Mouse (Mus musculus) CH12.LX (cell line): ENCODE data around the gene Tmem265. TPM values are rescaled to one million over a fixed set of nuclear protein-coding genes. Genes with fewer than 3 reads are reported as not detected.

ENCODE experiments used
- DNase-seq: peaks from one replicate; pipeline ENCODE4 v3.0.0-alpha.2; 2013; ENCODE audit errors: extremely low read depth
- H3K27ac ChIP-seq: 2 replicates; pipeline ENCODE4 v1.5.1; 2012; ENCODE audit warnings: low read depth, mild to moderate bottlenecking, control low read depth, moderate library complexity; ENCODE audit not compliant: insufficient read depth
- H3K27me3 ChIP-seq: replicated peaks from 2 replicates; pipeline ENCODE3; 2012; ENCODE audit warnings: inconsistent platforms
- H3K36me3 ChIP-seq, 2 experiments: replicated peaks in 1 of 2; 2 replicates each; pipeline versions ENCODE3 to v1.6.1; 2012; ENCODE audit warnings: inconsistent platforms in 1 of 2, low read length in 1 of 2, mild to moderate bottlenecking in 1 of 2, mixed read lengths in 1 of 2, moderate library complexity in 1 of 2; ENCODE audit not compliant: control insufficient read depth in 1 of 2, insufficient read depth in 1 of 2
- H3K4me1 ChIP-seq, 2 experiments: 2 replicates each; pipeline ENCODE4 v1.6.1; 2012; ENCODE audit warnings: inconsistent platforms in 1 of 2, moderate library complexity in 1 of 2; ENCODE audit not compliant: insufficient read depth in 2 of 2, control insufficient read depth in 1 of 2
- H3K4me2 ChIP-seq: 2 replicates; pipeline ENCODE4 v1.6.1; 2012; ENCODE audit warnings: low read depth, mild to moderate bottlenecking, control low read depth; ENCODE audit not compliant: poor library complexity, insufficient read depth, severe bottlenecking
- H3K4me3 ChIP-seq, 3 experiments: fragments of 150-350 bp in 1 of 3; sonication (generic) in 1 of 3; replicated peaks in 1 of 3; 2 replicates each; pipeline versions ENCODE3 to v1.5.1; 2011 to 2012; ENCODE audit warnings: low read depth in 2 of 3, low read length in 2 of 3, mild to moderate bottlenecking in 2 of 3, moderate library complexity in 2 of 3, control low read depth in 1 of 3, improper control_type of control experiment in 1 of 3, inconsistent platforms in 1 of 3, mixed read lengths in 1 of 3; ENCODE audit not compliant: poor library complexity in 1 of 3
- H3K79me2 ChIP-seq: replicated peaks from 2 replicates; pipeline ENCODE4 v1.6.1; 2012; ENCODE audit warnings: mild to moderate bottlenecking, moderate library complexity; ENCODE audit not compliant: control insufficient read depth, poor library complexity, insufficient read depth, severe bottlenecking; ENCODE audit errors: extremely low read depth
- H3K9ac ChIP-seq: 2 replicates; pipeline ENCODE4 v1.6.1; 2012; ENCODE audit warnings: low read depth, mild to moderate bottlenecking, control low read depth, moderate library complexity; ENCODE audit not compliant: insufficient read depth
- H3K9me3 ChIP-seq: replicated peaks from 2 replicates; pipeline ENCODE3; 2012; ENCODE audit warnings: low read length, inconsistent platforms, mixed read lengths
- BHLHE40 ChIP-seq: IDR thresholded peaks from 2 replicates; pipeline ENCODE4 v1.6.1; 2011; ENCODE audit warnings: mild to moderate bottlenecking, low read depth, low read length, improper control_type of control experiment
- CHD2 ChIP-seq: IDR thresholded peaks from 2 replicates; pipeline ENCODE4 v1.6.1; 2011; ENCODE audit warnings: low read length, improper control_type of control experiment
- CTCF ChIP-seq, 2 experiments: IDR thresholded peaks in 1 of 2; conservative IDR thresholded peaks in 1 of 2; 2 replicates each; pipeline ENCODE4 v1.5.1; 2011 to 2012; ENCODE audit warnings: low read depth in 2 of 2, low read length in 2 of 2, improper control_type of control experiment in 1 of 2, inconsistent platforms in 1 of 2, mild to moderate bottlenecking in 1 of 2, moderate library complexity in 1 of 2
- E2F4 ChIP-seq: IDR thresholded peaks from 2 replicates; pipeline ENCODE4 v1.6.1; 2011; ENCODE audit warnings: low read depth, low read length, improper control_type of control experiment; ENCODE audit not compliant: insufficient replicate concordance
- EP300 ChIP-seq: IDR thresholded peaks from 2 replicates; pipeline ENCODE4 v1.6.1; 2011; ENCODE audit warnings: low read length, improper control_type of control experiment
- HCFC1 ChIP-seq: IDR thresholded peaks from 2 replicates; pipeline ENCODE4 v1.6.1; 2012; ENCODE audit warnings: low read depth, mild to moderate bottlenecking, inconsistent platforms, low read length, improper control_type of control experiment
- JUND ChIP-seq: conservative IDR thresholded peaks from 2 replicates; pipeline ENCODE4 v1.6.1; 2011; ENCODE audit warnings: low read depth, low read length, improper control_type of control experiment
- KAT2A ChIP-seq: IDR thresholded peaks from 2 replicates; pipeline ENCODE4 v1.6.1; 2012; ENCODE audit warnings: low read length, improper control_type of control experiment, inconsistent platforms; ENCODE audit not compliant: insufficient replicate concordance
- MAFK ChIP-seq: IDR thresholded peaks from 2 replicates; pipeline ENCODE4 v1.6.1; 2011; ENCODE audit warnings: low read length, improper control_type of control experiment; ENCODE audit not compliant: insufficient replicate concordance
- MAX ChIP-seq: IDR thresholded peaks from 2 replicates; pipeline ENCODE4 v1.6.1; 2011; ENCODE audit warnings: low read length, improper control_type of control experiment
- MEF2A ChIP-seq: IDR thresholded peaks from 2 replicates; pipeline ENCODE4 v1.6.1; 2014; ENCODE audit warnings: low read depth, mild to moderate bottlenecking, inconsistent platforms, low read length, improper control_type of control experiment, borderline replicate concordance
- NELFE ChIP-seq: IDR thresholded peaks from 2 replicates; pipeline ENCODE4 v1.6.1; 2011; ENCODE audit warnings: low read depth, low read length, improper control_type of control experiment
- NRF1 ChIP-seq: IDR thresholded peaks from 2 replicates; pipeline ENCODE4 v1.6.1; 2014; ENCODE audit warnings: low read depth, mild to moderate bottlenecking, inconsistent platforms, low read length, improper control_type of control experiment, moderate library complexity
- POLR2A ChIP-seq: IDR thresholded peaks from 2 replicates; pipeline ENCODE4 v1.6.1; 2011; ENCODE audit warnings: low read depth, mild to moderate bottlenecking, improper control_type of control experiment, low read length
- RAD21 ChIP-seq: IDR thresholded peaks from 2 replicates; pipeline ENCODE4 v1.6.1; 2011; ENCODE audit warnings: low read depth, mild to moderate bottlenecking, low read length, improper control_type of control experiment, moderate library complexity
- TBP ChIP-seq: conservative IDR thresholded peaks from 2 replicates; pipeline ENCODE4 v1.6.1; 2011; ENCODE audit warnings: low read depth, low read length, improper control_type of control experiment
- TCF12 ChIP-seq: IDR thresholded peaks from 2 replicates; pipeline ENCODE4 v1.6.1; 2014; ENCODE audit warnings: low read depth, mild to moderate bottlenecking, inconsistent platforms, low read length, improper control_type of control experiment
- UBTF ChIP-seq: IDR thresholded peaks from 2 replicates; pipeline ENCODE4 v1.6.1; 2012; ENCODE audit warnings: low read depth, mild to moderate bottlenecking, inconsistent platforms, low read length, improper control_type of control experiment, moderate library complexity
- USF1 ChIP-seq: IDR thresholded peaks from 2 replicates; pipeline ENCODE4 v1.6.1; 2014; ENCODE audit warnings: low read depth, mild to moderate bottlenecking, inconsistent platforms, low read length, improper control_type of control experiment
- USF2 ChIP-seq: conservative IDR thresholded peaks from 2 replicates; pipeline ENCODE4 v1.6.1; 2011; ENCODE audit warnings: low read depth, low read length, improper control_type of control experiment
- ZC3H11A ChIP-seq: IDR thresholded peaks from 2 replicates; pipeline ENCODE4 v1.6.1; 2012; ENCODE audit warnings: low read depth, mild to moderate bottlenecking, inconsistent platforms, low read length, improper control_type of control experiment
- ZMIZ1 ChIP-seq: IDR thresholded peaks from 2 replicates; pipeline ENCODE4 v1.6.1; 2012; ENCODE audit warnings: low read depth, mild to moderate bottlenecking, inconsistent platforms, low read length, improper control_type of control experiment
- ZNF384 ChIP-seq: IDR thresholded peaks from 2 replicates; pipeline ENCODE4 v1.6.1; 2012; ENCODE audit warnings: low read depth, low read length, improper control_type of control experiment, inconsistent platforms
- dilution Hi-C: fragments of 300-500 bp; cut with MboI; formaldehyde crosslinking; loops from 2 replicates; pipeline ENCODE4 v1.14.3; 2020; ENCODE audit warnings: low sequenced_read_pairs; ENCODE audit not compliant: extremely low pct_unique_long_range_greater_than_20kb, extremely low pct_ligation_motif_present
- in situ Hi-C: fragments of 300-500 bp; cut with MboI; formaldehyde crosslinking; loops from 3 replicates; pipeline ENCODE4 v1.14.3; 2019; ENCODE audit warnings: low sequenced_read_pairs, low pct_ligation_motif_present, low pct_unique_long_range_greater_than_20kb, mixed read lengths
- polyA plus RNA-seq: library from polyadenylated mRNA; unstranded; fragments of >175 nt; gene quantifications from 2 replicates; pipeline ENCODE4 v1.2.1, GENCODE M21; 2012; ENCODE audit warnings: low read depth; ENCODE audit not compliant: insufficient read length
- total RNA-seq, 2 experiments: library from RNA; depleted of rRNA; stranded (reverse); fragments of 300-350 nt in 1 of 2; fragments of >200 nt in 1 of 2; gene quantifications; 2 replicates each; pipeline ENCODE4 v1.2.3; 2012 to 2014

Gene Tmem265
- total and polyA plus RNA-seq, 3 experiments, result 0.93 to 2.3 TPM; not detected in 1

- Histone ChIP-seq H3K36me3 (peaks cover 47 to 68% of the 10 kb centered on the region in 2 experiments), H3K27ac (no peak overlapping the region), H3K4me2 (peak overlapping the region; percentile 34), H3K79me2 (peaks cover 13% of the 10 kb centered on the region), H3K9me3 (no peaks in the 10 kb centered on the region), H3K9ac (peak overlapping the region; percentile 86), H3K4me3 (peak overlapping the region; percentile 86 to 97 (median 87)), H3K27me3 (no peaks in the 10 kb centered on the region), H3K4me1 (peaks cover 7 to 55% of the 10 kb centered on the region in 2 experiments; a peak in 3 of 4 replicates)
- in situ Hi-C loops (no loop called here), dilution Hi-C loops (no loop called here)
- TF ChIP-seq JUND (no peak), ZMIZ1 (no peak), NELFE (no peak), ZC3H11A (no peak), KAT2A (no peak), USF2 (no peak), TBP (no peak), UBTF (no peak), MAFK (no peak), MAX (no peak), TCF12 (no peak), EP300 (no peak), MEF2A (no peak), USF1 (no peak), NRF1 (no peak), CHD2 (no peak)
- DNase-seq, result no peak
Observed at GRCm38 (mm10) chr7:127588901-127589300, 27.7 kb downstream of the Tmem265 start.

- TF ChIP-seq MEF2A, result no peak
- TF ChIP-seq ZMIZ1, result no peak
- TF ChIP-seq MAFK, result no peak
- no peak for TF ChIP-seq ZNF384
- no peak for TF ChIP-seq USF1
- TF ChIP-seq TCF12, result no peak
- TF ChIP-seq USF2, result no peak
- no peak for TF ChIP-seq E2F4
- TF ChIP-seq RAD21, result no peak
- no peak for TF ChIP-seq HCFC1
- TF ChIP-seq POLR2A, result no peak
- no peak for TF ChIP-seq BHLHE40
- TF ChIP-seq EP300, result no peak
- TF ChIP-seq NELFE, result no peak
- no peak for TF ChIP-seq CHD2
- TF ChIP-seq CTCF (conservative IDR thresholded peaks at IDR 0.05 in 1 of 2, IDR thresholded peaks at IDR 0.05 in 1 of 2; ENCODE audit: low read depth in 2 of 2, low read length in 2 of 2), result no peak
- TF ChIP-seq, all 38 proteins: peak for 0
- in situ Hi-C loops, result no loop called here
- H3K9me3 ChIP-seq, result no peaks in the 10 kb centered on the region
- peaks cover 13% of the 10 kb centered on the region for H3K79me2 ChIP-seq
- H3K4me1 ChIP-seq, result peaks cover 7 to 63% of the 10 kb centered on the region in 2 experiments; a peak in 3 of 4 replicates
- H3K27ac ChIP-seq, result no peak overlapping the region
- peaks cover 49 to 68% of the 10 kb centered on the region in 2 experiments for H3K36me3 ChIP-seq
- no peaks in the 10 kb centered on the region for H3K27me3 ChIP-seq
- H3K9ac ChIP-seq, result 0 out of 2 replicates have a peak overlapping the region, but pooled peaks have one; percentile 86
- no peak for DNase-seq
- peak overlapping the region; percentile 86 to 97 (median 87) for H3K4me3 ChIP-seq
- peak overlapping the region; percentile 34 for H3K4me2 ChIP-seq
- dilution Hi-C loops, result no loop called here
Observed at GRCm38 (mm10) chr7:127589637-127590036, 28.4 kb downstream of the Tmem265 start.
